Mouse (Mus musculus) monocyte, adult 5-6 weeks (primary cell): ENCODE results near the gene Htr2b. TPM values are rescaled to one million over a fixed set of nuclear protein-coding genes. Genes with fewer than 3 reads are reported as not detected.
A peak's percentile ranks its signal among the peaks of the same experiment; 100 is the strongest.

Experiments
- ATAC-seq: fragments of 153-309, 156-312 bp; replicated peaks from 2 replicates; pipeline ENCODE4 v1.8.0; 2017; ENCODE audit warnings: mild to moderate bottlenecking; ENCODE audit not compliant: low TSS enrichment, insufficient number of reproducible peaks, severe bottlenecking, poor library complexity, low FRiP score
- total RNA-seq: library from RNA; stranded (forward); fragments of 200-1000, 200-491, 200-594 nt; gene quantifications from 3 replicates; pipeline ENCODE4 v1.2.3, GENCODE M21; 2017

Htr2b gene
- not detected in 3 replicates for total RNA-seq

DNA sequence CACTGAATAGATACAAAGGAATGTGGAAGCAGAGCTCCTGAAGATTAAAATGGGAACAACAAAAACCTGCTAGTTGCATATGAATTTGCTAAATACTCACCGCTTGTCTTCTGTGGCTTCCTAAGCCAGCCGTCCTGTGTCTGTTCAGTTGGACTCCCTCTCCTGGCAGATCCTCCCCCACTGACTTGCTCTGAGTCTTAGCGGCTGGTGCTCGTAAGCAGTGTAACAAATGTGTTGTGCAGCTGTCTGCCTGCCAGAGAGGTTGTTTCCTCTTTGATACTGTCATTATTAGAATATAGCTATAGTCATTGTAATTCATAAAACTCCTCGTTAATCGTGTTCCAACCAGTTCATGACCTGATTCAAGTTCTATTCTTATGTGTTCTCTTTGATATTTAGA lies at the start of gene Htr2b:
Gene Htr2b, minus strand, starts transcription at position 192 of the 400 bp plus-strand sequence.
- no peak for ATAC-seq

DNA sequence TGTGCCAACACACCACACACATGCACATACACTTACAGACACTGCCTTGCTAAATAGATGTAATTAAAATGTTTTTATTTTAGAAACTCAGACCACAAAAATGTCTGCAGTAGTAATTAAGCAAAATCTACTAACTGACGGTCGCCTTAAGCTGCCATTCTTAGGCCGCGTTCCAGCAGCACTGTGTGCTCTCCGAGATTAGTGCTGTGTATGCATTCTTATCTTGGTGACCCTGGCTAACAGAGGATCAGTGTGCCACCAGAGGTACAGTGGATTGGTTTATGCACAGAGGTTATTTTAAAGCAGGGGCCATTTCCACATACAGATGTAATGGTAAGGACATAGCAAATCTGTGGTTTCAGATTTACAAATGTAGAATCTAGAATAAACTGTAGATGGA lies 49.3 kb upstream of the Htr2b start:
- no peak for ATAC-seq

DNA sequence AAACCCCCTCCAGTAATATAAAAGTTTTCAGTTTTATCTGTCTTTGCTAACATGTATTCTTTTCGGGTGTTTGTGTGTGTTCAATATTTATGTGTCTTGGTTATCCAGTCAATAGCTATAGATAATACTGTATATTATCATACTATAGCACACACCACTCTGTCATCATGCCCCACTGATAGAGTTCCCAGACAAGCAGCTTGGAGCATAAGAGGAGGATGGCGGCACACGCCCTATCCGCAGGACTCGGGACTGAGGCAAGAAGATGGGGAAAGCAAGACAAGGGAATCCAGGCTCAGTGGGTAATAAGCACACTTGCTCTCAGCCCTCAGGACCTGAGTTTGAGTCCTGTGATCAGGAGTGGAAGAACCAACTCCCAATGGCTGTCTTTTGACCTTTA lies 48.7 kb upstream of the Htr2b start:
- ATAC-seq: no peak

DNA sequence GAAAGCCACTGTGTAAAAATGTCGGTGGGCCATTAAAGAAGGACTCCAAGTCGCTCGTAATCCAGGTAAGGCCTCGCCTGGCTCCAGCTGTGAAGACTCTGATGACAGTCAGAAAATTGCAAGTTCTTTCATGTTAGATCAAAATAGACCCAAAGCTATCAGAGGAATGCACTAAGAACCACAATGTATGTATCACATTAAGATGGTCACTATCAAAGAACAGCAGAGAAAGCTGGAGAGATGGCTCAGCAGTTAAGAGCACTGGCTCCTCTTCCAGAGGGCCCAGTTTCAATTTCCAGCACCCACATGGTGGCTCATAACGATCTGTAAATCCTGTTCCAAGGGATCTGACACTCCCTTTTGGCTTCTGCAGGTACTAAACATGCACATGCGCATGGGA lies 48.3 kb upstream of the Htr2b start:
- ATAC-seq: no peak

DNA sequence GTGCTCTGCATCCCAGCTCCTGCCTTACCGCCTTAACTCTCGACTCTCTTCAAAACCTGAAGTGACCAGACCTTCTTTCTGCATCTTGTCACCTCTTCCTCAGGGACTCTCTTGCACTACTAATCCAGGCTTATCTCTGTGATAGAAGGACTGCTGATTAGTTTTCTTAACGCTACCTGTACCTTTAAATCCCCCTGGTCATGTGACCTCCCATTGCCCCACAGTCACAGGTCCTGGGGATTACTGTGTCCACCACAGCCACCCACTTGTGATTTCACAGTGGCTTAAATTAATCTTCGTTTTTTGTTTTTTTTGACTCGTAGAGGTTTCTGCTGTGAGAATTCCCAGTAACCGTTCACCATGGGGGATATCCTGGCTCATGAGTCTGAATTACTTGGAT lies 44.8 kb upstream of the Htr2b start:
- no peak for ATAC-seq

DNA sequence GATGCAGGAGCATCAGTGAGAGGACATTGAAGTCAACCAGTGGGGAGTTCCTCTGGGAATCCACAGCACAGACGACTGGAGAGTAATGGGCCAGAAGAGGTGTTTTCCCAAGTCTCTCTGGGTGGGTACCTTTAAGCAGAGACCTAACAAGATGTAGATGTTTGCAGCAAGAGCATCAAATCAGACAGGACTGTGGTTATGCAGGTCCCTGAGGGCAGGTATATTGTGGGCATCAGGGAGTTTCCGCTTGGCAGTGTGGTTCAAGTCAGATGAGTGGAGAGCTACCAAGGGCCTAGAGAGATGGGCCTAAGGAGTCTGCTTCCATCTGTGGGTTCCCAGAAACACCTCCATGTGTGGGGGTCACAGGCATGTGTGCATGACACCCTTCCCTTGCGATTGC lies 44.3 kb upstream of the Htr2b start:
- ATAC-seq: no peak

DNA sequence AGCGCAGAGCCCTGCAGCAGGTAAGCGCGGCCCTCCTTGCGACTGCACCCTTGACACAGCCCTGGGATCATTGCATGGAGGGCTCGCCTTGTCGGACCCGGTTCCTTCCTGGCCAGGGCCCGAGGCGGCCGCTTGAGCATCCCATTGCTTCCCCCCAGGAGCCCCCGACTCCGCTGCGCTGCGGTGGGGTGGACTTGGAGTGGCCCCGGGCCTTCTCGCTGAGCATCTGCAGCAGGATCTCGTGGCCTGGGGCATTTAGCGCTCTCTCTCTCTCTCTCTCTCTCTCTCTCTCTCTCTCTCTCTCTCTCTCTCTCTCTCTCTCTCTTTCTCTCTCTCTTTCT lies 43.0 kb upstream of the Htr2b start:
- ATAC-seq: no peak

DNA sequence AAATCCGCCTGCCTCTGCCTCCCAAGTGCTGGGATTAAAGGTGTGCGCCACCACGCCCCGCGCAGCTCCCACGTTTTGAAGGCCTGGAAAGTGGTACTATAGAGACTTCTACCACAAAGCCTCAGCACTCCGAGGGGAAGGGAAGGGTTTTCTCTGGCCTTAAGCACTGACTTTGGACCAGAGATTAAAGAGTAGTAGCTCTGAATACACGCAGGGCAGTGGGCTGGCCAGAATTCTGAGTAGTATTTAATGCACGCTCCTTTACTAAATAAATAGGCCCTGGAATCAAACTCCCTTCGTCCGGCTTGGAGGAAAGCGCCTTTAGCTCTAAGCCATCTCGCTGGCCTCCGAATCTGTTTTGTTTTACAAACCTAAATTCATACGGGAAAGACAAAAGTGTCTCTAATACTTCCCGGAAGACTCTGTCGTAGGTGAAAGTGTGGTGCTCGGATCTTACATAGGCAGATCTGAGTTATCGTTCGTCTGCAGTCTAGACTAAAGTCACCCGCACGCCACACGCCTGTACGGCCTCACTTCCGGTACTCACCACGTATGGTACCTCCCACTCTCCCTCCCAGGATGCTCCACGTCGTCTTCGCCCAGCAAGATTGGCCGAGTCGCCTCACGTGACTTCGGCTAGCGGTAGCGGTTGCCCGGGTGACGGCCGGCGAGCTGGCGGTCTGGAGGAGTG lies 42.5 kb upstream of the Htr2b start, which contains the start of gene Armc9:
Gene Armc9, plus strand, starts transcription at position 648 of the 691 bp plus-strand sequence.
- peak; percentile 99 for ATAC-seq

DNA sequence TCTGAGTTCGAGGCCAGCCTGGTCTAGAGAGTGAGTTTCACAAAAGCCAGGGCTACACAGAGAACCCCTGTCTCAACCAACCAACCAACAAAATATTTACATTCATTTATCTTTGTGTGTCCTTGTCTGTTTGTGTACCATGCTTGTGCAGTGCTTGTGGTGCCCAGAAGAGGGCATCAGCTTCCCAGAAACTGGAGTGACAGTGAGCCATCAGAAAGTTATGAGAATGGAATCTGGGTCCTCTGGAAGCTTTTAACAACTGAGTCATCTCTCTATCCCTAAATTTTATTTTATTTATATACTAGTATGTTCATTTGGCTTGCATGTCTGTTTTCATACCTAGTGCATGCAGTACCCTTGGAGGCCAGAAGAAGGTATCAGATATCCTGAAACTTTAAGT lies 40.8 kb upstream of the Htr2b start:
- no peak for ATAC-seq

DNA sequence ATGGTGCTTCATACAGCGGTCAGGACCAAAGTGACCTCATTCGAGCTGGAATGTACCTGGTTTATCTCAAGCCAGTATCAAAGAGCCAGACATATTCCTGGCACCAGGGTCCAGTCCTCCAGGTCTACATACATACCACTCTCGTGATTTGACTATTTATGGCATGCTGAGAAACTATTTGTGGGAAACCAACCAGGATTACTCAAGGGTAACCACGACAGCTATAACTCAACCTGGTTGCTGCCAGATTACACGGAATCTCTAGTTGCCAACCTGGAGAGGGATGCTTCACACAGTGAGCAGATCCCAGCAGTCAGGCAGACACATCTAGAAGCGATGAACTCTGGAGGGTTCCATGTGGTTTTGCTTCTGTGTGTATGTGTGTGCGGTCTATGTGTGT lies 39.6 kb upstream of the Htr2b start:
- ATAC-seq: no peak

DNA sequence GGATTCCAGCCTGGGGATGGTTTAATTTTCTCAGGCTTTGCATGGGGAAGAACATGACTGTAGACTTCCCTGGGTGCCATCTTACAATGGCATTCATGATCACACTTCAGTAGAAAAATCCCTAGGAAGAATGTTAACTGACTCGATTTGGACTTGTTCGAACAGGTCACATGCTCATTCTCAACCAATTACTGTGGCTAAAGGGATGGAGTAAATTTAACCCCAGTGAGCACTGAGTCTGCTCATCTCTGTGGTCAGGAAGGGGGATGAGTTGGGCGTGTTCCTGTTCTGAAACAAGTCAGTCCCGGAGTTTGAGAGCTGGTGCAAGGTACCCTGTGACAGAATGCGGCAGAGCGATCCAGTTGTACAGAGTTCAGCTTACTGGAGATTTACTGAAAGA lies 39.2 kb upstream of the Htr2b start:
- no peak for ATAC-seq

DNA sequence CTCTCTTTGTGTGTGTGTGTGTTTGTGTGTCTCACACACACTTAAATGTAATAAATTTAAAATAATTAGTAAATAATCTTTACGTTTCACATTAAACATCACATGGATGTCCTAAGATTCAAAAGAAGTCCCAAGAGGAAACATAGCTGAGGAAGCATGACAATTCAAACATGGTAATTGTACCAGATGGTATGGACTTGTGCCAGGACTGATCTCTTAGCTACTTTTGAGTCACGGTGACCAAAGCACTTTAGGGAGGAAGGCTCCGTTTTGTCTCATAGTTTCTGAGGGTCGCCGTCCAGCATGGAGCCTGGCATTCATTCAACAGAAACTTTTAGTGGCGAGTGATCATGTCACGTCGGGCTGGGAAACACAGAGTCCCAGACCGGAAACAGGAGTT lies 36.4 kb upstream of the Htr2b start:
- ATAC-seq: no peak

DNA sequence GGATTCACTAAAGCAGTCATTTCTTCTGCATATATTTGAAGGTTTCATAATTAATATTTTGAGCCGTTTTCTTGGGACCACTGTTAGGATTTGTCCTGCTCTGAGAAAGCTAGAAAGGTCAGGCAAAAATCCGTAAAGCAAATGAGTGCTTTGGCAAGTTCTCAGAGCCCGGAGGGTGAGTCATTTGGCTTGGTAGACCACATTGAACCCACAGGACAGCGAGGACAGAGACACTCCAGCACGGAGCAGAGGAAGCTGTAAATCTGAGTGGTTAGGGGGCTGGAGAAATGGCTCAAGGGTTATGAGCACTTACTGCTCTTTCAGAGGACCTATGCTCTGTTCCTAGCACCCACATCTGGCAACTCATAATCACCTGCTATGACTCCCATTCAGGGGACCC lies 35.8 kb upstream of the Htr2b start:
- no peak for ATAC-seq

DNA sequence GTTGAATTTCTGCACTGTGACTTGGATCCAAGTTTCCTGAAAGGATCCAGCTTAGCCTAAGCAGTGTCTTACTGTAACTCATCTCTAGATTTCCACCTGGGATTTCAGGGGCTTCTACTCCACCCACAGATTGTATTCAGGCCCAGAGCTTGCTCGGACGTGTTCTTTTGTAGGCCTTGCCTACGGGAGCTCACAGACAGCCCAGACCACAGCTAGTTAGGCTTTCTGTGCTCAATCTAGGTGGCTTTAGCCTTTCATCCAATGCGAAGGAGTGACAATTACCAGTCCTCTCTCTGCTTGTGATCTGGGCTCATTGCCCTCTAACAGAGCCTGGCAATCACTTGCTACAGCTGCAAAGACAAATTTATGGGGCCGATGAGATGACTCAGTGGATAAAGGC lies 34.5 kb upstream of the Htr2b start:
- ATAC-seq: no peak

DNA sequence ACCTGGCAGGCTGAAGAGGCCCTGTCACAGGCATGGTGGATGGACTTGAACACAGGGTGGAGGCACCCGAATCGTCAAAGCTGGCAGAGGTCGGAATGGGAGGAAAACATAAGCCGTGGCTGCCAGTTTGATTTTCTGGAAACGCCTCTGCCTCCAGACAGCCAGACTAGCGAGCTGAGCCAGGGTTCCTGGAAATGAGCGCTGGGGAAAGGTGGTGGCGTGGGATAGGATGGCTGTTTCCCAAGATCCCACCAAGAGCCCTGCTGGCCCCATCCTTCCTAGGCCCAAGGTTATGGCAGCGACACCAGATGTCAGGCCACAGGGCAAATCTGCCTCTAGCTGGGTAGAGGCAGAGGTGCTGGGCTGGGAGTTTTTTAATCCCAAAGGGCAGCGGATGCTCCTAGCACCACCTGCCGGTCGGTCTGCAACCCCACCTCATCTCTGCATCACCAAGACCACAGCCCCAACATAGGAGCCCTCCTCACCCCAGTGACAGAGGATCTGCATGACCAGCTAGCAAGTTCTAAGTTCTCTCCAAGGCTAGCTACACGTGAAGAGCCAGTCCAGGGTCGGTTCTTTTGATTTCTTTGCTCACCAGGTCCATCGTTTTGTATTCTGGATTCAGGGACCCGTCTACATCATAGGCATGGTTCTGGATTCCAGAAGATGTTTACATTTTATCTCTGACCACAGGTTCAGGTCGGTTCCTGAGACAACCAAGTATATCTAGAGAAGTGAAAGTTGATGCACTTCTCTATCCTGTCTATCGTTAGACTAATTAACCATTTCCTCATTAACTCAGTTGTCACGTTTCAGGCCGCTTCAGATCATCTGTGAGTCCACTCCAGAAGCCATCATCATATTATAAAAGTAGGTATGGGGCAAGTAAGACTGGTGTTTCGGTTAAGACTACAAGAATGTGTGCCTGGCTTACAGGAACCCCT lies 32.5 kb upstream of the Htr2b start:
- ATAC-seq: 0 out of 2 replicates have a peak, but pooled peaks have one; percentile 40

DNA sequence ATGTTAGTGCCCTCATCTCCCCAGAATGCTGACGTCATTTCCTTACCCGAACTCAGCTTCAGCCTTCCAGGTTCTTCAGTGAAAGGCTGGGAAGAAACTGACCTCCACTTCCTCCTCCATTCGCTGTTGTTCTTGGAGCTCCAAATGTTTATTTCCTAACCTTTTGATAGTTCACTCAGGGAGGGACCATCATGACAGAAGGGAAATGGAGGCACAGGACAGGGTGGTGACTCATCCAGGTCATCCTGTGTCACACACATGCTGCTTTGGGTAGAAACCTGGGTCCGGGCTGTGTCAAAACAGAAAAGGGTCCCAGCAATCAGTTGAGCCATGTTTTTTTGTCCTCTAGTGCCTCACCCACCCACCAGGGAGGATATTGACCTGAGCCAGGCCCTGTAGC lies 31.4 kb upstream of the Htr2b start:
- ATAC-seq: no peak

DNA sequence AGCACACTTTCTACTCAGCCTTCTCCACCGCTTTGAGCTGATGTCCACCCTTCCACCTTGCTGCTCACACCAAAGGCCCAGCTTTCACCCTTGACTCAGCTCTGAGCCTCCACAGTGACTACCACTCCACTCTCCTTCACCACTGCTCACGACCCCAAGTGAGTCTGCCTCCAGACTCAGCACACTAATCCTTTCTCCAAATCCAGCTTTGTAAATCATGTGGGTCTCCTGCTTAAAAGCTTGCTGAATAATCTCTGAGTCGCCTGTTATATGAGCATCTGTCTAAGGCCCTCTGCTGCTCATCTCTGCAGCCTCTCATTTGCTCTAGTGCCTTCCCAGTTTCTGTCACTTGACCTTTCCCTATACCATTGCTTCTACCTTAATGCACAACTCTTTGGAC lies 29.3 kb upstream of the Htr2b start:
- ATAC-seq: no peak

DNA sequence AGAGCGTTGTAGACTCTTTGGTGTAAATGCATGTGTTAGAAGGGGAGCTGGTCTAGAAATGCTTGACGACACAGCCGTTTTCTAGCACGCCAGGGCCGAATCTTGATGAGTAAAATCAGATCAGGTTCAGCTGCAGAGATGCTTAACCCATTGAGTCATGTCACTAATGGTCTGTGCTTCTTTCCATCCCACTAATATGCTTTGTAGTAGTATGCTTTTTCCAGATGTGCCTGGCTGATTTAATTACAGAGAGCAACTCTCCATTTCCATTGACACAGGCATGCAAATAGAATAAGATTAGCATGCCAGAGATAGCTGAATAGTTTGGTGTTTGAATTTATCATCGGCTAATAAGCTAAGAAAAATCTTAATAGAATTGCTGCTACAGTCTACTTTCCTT lies 23.5 kb upstream of the Htr2b start:
- ATAC-seq: no peak

DNA sequence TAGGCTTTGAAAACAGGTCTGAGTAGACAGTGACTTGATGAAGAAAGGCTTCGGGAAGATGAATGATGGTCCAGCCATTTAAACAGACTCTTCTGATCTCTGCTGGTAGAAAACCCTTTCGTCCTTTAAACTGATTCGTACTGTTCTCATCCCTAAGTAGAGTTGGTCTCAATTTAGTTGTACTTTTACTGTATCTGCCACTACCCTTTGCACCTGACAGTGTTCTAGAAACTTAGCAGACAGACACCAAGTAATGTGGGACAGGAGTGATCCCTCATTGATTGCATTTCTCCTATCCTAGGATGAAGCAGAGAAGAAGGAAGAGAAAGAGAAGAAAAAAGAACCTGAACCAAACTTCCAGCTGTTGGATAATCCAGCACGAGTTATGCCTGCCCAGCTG lies 21.6 kb upstream of the Htr2b start, which contains the start of gene Gm21972:
Gene Gm21972, plus strand, starts transcription at position 301 of the 400 bp plus-strand sequence.
- no peak for ATAC-seq

DNA sequence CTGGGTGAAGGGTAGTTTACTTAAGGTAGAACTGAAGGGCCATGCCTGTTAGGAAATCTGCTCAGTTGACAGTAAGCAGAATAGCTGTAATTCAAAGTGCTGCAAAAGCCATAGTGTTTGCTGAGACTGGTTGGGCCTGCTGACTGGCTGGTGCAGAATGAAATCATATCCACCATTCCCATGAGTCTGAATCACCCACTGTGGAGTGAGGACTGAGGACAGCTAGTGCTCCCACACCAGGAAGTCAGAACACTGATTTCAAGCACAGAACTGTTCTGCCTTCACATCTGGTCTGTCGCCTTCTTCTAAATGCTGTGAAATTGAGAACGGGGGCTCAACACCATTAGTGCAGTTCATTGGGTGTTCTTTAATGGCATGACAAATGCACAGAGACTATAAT lies 14.3 kb upstream of the Htr2b start:
- no peak for ATAC-seq
